Mouse (Mus musculus): Measurements from ENCODE around the gene Sdk1. TPM values are rescaled to one million over a fixed set of nuclear protein-coding genes. Genes with fewer than 3 reads are reported as not detected.

Sdk1 gene
- total and polyA plus RNA-seq, 2 experiments from 2014 or later = 1.5 to 13.6 TPM

GRCm38 (mm10) chr5:141561989-141562560 is 320.8 kb downstream of the Sdk1 start:
- no peak overlapping the region for H3K9ac ChIP-seq
- no peaks in the 10 kb centered on the region for H3K9me3 ChIP-seq (ENCODE audit: low read length)
- WGBS = 29% methylated on average over 3 of the region's 3 CpGs
- TF ChIP-seq CTCF (IDR thresholded peaks at IDR 0.05; ENCODE audit: low read depth) = no peak
- no peaks in the 10 kb centered on the region for H3K36me3 ChIP-seq (ENCODE audit: insufficient read depth)
- H3K4me2 ChIP-seq (ENCODE audit: low read depth) = no peak overlapping the region
- no peaks in the 10 kb centered on the region for H3K4me1 ChIP-seq (ENCODE audit: insufficient read depth)
- DNase-seq (no peak), ATAC-seq (no peak)
- H3K4me3 ChIP-seq (ENCODE audit: low read depth, low read length) = no peak overlapping the region
- H3K27me3 ChIP-seq (ENCODE audit: insufficient read depth, low read length) = no peaks in the 10 kb centered on the region
- H3K27ac ChIP-seq (ENCODE audit: low read depth, low read length) = no peak overlapping the region

- DNase-seq = no peak
- Histone ChIP-seq H3K27ac (ENCODE audit: low read depth, low read length) (no peak overlapping the region), H3K27me3 (ENCODE audit: insufficient read depth, low read length) (no peaks in the 10 kb centered on the region), H3K9ac (no peak overlapping the region), H3K4me1 (ENCODE audit: insufficient read depth) (no peaks in the 10 kb centered on the region), H3K9me3 (ENCODE audit: low read length) (no peaks in the 10 kb centered on the region), H3K4me2 (ENCODE audit: low read depth) (no peak overlapping the region), H3K36me3 (ENCODE audit: insufficient read depth) (no peaks in the 10 kb centered on the region), H3K4me3 (ENCODE audit: low read depth, low read length) (no peak overlapping the region)
- 84% methylated on average over 5 of the region's 5 CpGs for WGBS
- 0 out of 2 replicates have a peak, but pooled peaks have one; percentile 1 for TF ChIP-seq CTCF (IDR thresholded peaks at IDR 0.05; ENCODE audit: low read depth)
- no peak for ATAC-seq
Measured at GRCm38 (mm10) chr5:141564197-141564596, 322.9 kb downstream of the Sdk1 start.

GRCm38 (mm10) chr5:141568106-141568505 is 326.8 kb downstream of the Sdk1 start:
- no peak for ATAC-seq

GRCm38 (mm10) chr5:141570442-141570841 is 329.2 kb downstream of the Sdk1 start:
- no peak overlapping the region for H3K9ac ChIP-seq
- no peaks in the 10 kb centered on the region for H3K36me3 ChIP-seq (ENCODE audit: insufficient read depth)
- H3K27ac ChIP-seq (ENCODE audit: low read depth, low read length) = peak overlapping the region; percentile 66
- ATAC-seq (peak; percentile 86), DNase-seq (peak; percentile 86)
- no peak for TF ChIP-seq CTCF (IDR thresholded peaks at IDR 0.05; ENCODE audit: low read depth)
- 17% methylated on average over 6 of the region's 6 CpGs for WGBS
- H3K27me3 ChIP-seq (ENCODE audit: insufficient read depth, low read length) = no peaks in the 10 kb centered on the region
- H3K4me3 ChIP-seq (ENCODE audit: low read depth, low read length) = no peak overlapping the region
- no peaks in the 10 kb centered on the region for H3K9me3 ChIP-seq (ENCODE audit: low read length)
- H3K4me2 ChIP-seq (ENCODE audit: low read depth) = no peak overlapping the region
- peaks cover 9% of the 10 kb centered on the region for H3K4me1 ChIP-seq (ENCODE audit: insufficient read depth)

More at GRCm38 (mm10) chr5:141568106-141568505, 326.8 kb downstream of the Sdk1 start:
- Histone ChIP-seq H3K9me3 (ENCODE audit: low read length) (no peaks in the 10 kb centered on the region), H3K9ac (no peak overlapping the region), H3K36me3 (ENCODE audit: insufficient read depth) (no peaks in the 10 kb centered on the region), H3K4me3 (ENCODE audit: low read depth, low read length) (no peak overlapping the region), H3K27ac (ENCODE audit: low read depth, low read length) (no peak overlapping the region), H3K4me2 (ENCODE audit: low read depth) (no peak overlapping the region), H3K4me1 (ENCODE audit: insufficient read depth) (peaks cover 4% of the 10 kb centered on the region), H3K27me3 (ENCODE audit: insufficient read depth, low read length) (no peaks in the 10 kb centered on the region)
- TF ChIP-seq CTCF (IDR thresholded peaks at IDR 0.05; ENCODE audit: low read depth) = no peak
- no peak for DNase-seq
- WGBS = 41% methylated on average over 2 of the region's 2 CpGs

- peak; percentile 32 for DNase-seq
- no peaks in the 10 kb centered on the region for H3K27me3 ChIP-seq (ENCODE audit: insufficient read depth, low read length)
Measured at GRCm38 (mm10) chr5:141574263-141574662, 333.0 kb downstream of the Sdk1 start.

GRCm38 (mm10) chr5:141591246-141591645 is 350.0 kb downstream of the Sdk1 start:
- Histone ChIP-seq H3K4me2 (ENCODE audit: low read depth) (no peak overlapping the region), H3K9ac (no peak overlapping the region), H3K36me3 (ENCODE audit: insufficient read depth) (no peaks in the 10 kb centered on the region), H3K9me3 (ENCODE audit: low read length) (no peaks in the 10 kb centered on the region), H3K27ac (ENCODE audit: low read depth, low read length) (no peak overlapping the region), H3K4me1 (ENCODE audit: insufficient read depth) (no peaks in the 10 kb centered on the region), H3K4me3 (ENCODE audit: low read depth, low read length) (no peak overlapping the region), H3K27me3 (ENCODE audit: insufficient read depth, low read length) (no peaks in the 10 kb centered on the region)
- ATAC-seq = no peak; the same call in 1 of the 2 replicates
- no peak for DNase-seq
- no peak for TF ChIP-seq CTCF (IDR thresholded peaks at IDR 0.05; ENCODE audit: low read depth)
- WGBS = 73% methylated on average over 5 of the region's 5 CpGs

More at GRCm38 (mm10) chr5:141574263-141574662, 333.0 kb downstream of the Sdk1 start:
- H3K4me1 ChIP-seq (ENCODE audit: insufficient read depth) = peaks cover 9% of the 10 kb centered on the region
- WGBS = 77% methylated on average over 1 of the region's 1 CpGs
- no peak overlapping the region for H3K9ac ChIP-seq
- H3K4me2 ChIP-seq (ENCODE audit: low read depth) = no peak overlapping the region
- H3K27ac ChIP-seq (ENCODE audit: low read depth, low read length) = no peak overlapping the region
- TF ChIP-seq CTCF (IDR thresholded peaks at IDR 0.05; ENCODE audit: low read depth) = no peak
- H3K9me3 ChIP-seq (ENCODE audit: low read length) = no peaks in the 10 kb centered on the region
- no peaks in the 10 kb centered on the region for H3K36me3 ChIP-seq (ENCODE audit: insufficient read depth)
- no peak overlapping the region for H3K4me3 ChIP-seq (ENCODE audit: low read depth, low read length)
- ATAC-seq = no peak

GRCm38 (mm10) chr5:141612721-141613120 is 371.4 kb downstream of the Sdk1 start:
- Histone ChIP-seq H3K36me3 (ENCODE audit: insufficient read depth) (no peaks in the 10 kb centered on the region), H3K4me3 (ENCODE audit: low read depth, low read length) (no peak overlapping the region), H3K4me1 (ENCODE audit: insufficient read depth) (no peaks in the 10 kb centered on the region), H3K9me3 (ENCODE audit: low read length) (no peaks in the 10 kb centered on the region), H3K4me2 (ENCODE audit: low read depth) (no peak overlapping the region), H3K27ac (ENCODE audit: low read depth, low read length) (no peak overlapping the region), H3K9ac (no peak overlapping the region), H3K27me3 (ENCODE audit: insufficient read depth, low read length) (no peaks in the 10 kb centered on the region; the same call in 1 of the 2 replicates)
- DNase-seq = no peak
- WGBS = 57% methylated on average over 10 of the region's 10 CpGs
- no peak for TF ChIP-seq CTCF (IDR thresholded peaks at IDR 0.05; ENCODE audit: low read depth)
- no peak for ATAC-seq

Data from forebrain, postnatal 0 days (tissue).